Mouse (Mus musculus): ENCODE measurements at regions not wholly inside any gene's neighbourhood (a gene's known extent, or its start where the extent isn't known, plus 50 kb on each side); places are given as distances from the start of the nearest gene placed in this dataset.
"Not testable (repeated sequence)": the region's sequence is repeated elsewhere in the genome, so short reads cannot be mapped to it uniquely, and the experiment has no call there.

DNA sequence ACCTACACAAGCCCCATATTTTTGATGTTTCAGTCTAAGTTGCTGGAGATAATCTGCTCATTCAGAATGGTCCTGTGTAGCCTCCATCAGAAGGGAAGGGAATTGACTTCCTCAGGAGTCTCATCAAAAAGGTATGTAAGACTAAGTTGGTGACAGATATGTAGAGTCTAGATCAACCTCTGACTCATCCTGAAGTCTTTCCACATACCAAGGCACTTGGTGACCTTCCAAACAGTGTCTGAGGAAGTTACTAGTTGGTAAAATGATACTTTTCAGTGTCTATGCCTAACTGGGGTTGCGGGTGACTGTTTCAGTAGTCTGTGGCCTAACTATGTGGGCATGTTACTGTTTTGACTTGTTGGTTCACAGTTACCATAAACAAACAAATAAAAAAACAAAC, 133.0 kb upstream of the Plcb4 start:
- no peak for DNase-seq (ENCODE audit: extremely low spot score)

DNA sequence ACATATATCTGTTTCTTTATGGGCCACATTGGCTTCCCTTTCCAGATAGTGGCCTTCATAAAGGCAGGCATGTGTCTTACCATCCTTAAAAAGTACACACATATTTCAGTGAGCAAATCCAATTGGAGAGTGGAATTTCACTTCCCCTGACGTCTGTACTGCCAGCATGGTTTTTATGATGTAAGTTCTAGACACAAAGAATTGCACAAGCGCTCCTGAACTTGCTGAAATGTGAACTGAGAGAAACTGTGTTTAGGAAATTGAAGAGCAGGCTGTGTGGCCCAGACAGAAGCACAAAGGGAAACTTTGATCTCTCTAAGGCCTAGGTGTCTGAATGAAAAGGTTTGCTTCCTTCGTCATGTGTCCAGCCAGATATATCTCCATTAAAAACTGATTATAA, 129.2 kb upstream of the Plcb4 start:
- DNase-seq (ENCODE audit: extremely low spot score), result no peak

DNA sequence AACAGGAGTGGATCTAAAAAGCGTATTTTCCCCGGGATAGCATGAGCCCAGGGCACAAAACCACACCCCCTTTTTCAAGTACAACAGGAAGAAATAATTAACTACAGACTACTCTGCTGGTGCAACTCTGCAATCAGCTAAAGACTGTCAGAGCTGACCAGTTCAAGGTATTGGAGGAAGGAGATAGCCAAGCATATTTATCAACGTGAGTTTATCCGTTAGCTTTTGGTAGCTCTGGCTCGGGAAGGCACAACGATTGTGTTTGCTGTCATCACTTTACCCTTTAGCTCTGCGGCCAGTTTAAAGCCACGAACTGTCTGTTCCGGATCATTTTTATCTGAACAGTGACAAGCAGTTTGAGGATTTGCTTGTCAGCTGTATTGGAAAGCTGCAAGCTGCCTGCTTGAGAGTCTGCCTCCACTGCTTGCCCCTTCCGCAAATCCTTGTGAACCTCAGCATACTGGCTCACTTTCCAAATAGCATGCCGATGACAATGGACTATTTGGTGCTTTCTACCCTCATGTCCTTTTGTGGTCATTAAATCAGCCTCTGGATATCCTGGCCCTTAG, 122.4 kb upstream of the Plcb4 start:
- peak; percentile 7 for DNase-seq (ENCODE audit: extremely low spot score)

DNA sequence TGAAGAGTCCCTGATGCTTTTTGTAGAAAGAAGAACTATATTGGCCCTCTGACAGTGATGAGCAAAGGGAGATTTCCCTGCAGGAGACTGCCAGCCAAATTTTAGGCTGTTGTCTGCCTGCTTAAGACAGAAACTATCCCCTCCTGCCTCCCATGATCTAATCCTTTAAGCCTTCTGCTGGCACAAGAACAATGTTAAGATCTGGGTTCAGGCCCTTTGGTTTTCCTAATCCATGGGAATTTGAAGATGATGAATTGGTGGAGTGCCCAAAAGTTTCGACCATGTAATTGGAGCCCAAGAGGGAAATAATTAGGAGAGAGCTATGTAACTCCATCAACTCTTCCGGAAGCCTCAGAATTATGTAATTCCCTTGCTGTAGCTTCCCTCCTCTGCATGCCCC, 120.8 kb upstream of the Plcb4 start:
- no peak for DNase-seq (ENCODE audit: extremely low spot score)

DNA sequence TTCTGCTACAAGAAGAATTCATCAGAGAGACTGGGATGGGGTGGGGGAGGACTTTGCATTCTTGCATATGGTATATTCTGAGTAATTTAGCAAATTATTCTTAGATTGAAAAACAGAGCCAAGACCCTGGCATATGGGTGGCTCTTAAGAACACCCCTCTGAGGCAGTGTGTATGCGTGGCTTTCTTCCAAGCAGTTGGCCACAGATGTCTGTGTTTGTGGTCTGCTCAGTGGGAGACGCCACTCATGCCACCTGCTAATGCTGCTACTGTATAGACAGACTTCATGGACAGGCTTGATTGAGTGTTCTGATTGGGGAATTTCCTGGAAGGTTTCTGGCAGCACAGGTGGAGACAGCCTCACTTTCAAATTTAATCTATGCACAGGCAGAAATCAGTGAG, 117.8 kb upstream of the Plcb4 start:
- DNase-seq (ENCODE audit: extremely low spot score), result no peak

DNA sequence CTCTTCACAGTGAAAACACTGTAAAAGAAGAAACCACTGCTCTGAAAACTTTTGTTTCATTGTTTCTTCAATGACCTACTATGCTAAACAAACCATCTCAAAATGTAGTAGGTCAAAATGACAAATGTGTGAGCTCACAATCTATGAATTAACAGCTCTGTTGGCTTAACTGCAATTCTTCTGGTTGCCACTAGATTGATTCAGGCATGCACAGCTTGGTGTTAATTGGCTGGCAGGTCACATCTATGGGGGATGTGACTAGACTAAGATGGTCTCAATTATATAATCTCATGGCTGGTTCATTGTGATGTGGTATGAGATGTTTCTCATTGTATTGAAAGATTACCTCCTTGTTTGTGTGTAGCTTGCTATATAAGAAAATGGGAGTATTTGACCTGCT, 116.9 kb upstream of the Plcb4 start:
- DNase-seq (ENCODE audit: extremely low spot score), result no peak

DNA sequence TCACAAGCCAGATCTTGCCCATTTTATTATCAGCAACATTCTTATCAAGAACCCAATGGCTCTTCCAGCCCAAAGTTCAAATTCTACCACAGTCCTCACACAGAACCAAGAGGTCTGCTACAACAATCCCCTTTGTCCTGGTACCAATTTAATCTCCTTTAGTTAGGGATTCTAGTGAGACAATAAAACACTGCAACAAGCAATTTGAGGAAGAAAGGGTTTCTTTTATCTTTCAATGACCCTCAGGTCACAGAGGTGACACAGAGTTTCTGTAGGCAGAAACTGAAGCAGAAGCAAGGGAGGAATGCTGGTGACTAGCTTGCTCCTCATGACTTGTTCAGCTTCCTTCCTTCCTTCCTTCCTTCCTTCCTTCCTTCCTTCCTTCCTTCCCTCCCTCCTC, 113.9 kb upstream of the Plcb4 start:
- DNase-seq (ENCODE audit: extremely low spot score), result no peak

DNA sequence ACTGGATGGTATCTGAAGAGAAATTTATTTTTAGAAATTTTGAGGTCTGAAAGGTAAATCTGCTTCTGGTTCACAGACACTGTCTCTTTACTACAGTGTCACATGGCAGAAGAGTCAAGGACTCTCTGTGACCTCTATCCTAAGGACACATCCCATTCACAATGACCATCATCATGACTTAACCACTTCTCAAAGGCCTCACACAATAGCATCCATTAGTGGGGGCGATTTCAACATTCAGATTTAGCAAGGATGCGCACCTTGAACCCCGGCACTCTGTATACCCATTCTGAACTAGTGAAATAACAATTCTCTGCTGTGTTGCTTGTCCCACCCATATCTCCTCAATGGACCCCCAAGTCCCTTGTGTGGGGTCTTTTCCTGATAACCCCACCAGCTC, 110.8 kb upstream of the Plcb4 start:
- DNase-seq (ENCODE audit: extremely low spot score), result no peak

DNA sequence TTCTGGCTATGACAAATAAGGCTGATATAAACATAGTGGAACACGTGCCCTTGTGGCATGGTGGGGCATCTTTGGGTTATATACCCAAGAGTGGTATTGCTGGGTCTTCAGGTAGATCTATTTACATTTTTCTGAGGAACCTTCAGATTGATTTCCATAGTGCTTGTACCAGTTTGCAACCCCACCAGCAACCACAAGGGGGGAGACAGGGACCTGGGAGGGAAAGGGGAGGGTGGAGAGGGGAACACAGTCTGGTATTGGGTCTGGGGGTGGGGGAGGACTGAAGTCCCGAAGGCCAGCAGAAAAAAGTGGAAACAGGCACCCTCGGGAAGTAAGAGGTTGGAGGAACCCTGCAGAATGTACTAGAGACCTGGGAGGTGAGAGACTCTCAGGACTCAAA, 105.8 kb upstream of the Plcb4 start:
- no peak for DNase-seq (ENCODE audit: extremely low spot score)

DNA sequence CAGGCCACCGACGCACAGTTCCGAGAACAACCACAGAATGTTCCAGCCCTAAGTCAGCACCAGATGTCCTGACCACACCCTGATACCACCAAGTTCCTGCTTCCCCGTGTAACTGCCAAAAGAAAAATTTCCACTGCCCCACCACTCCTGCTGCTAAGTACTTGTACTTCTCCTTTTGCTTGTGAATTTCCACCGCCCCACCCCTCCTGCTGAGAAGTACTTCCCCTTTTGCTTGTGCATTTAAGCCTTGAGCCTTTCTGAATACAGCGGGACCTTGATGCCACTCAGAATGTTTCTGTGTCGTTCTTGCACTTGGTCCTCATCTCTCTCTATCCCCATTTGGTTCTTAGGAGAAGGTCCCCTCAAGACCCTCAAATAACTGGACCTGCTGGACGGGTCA, 100.8 kb upstream of the Plcb4 start:
- not testable (repeated sequence) for DNase-seq (ENCODE audit: extremely low spot score)

DNA sequence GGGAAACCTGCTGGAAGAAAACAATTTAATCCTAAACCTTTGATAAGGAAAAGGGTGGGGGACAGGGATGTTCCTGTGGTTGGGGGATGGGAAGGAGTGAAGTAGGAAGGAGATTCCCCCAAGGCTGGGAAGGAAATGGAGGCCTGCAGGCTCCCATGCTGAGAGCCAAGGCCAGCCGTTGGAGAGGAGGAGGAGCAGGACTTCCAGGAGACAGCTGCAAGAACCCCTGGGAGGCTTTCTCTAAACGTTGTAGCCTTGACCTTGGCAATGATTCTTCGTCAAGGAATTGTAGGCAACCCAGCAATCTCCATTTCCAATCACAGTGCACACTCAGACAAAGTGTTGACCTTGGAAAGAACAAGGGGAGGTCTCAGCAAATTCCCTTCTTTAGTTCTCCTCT, 99.5 kb upstream of the Plcb4 start:
- no peak for DNase-seq (ENCODE audit: extremely low spot score)

DNA sequence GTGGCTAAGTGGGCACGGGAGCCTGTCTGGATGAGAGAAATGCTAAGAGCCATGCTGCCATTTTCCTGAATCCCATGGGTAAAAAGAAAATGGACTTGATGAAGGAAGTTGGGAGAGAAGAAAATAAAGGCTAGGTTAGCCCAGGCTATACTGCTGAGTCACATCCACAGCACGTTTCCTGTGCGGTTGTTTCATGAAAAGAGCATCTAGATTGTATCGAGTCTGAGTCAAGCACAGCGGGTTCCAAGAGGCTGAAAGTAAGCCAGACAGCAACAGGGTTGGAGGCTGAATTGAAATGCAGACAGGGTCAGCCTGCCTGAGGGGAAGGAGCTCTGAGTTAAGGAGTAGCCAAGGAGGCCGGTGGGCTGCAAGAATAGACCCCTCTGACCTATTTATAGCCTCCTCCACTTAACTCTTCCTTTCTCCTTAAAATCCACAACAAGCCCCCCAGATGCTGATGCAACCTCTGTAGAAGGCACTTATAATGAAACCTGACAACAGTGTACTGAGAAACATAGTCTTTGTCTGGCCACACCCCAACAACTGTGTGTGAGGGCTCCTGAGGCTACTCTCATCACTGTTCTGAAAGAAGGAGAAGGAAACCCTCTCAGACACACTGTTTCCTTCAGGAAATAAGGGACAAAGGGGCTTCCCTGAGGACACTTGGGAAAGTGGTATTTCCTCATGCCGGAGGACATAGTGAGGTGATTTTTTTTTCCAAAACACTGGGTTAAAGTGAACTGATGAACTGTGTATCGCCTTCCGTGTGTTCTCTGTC, 98.7 kb upstream of the Plcb4 start:
- DNase-seq (ENCODE audit: extremely low spot score), result no peak

DNA sequence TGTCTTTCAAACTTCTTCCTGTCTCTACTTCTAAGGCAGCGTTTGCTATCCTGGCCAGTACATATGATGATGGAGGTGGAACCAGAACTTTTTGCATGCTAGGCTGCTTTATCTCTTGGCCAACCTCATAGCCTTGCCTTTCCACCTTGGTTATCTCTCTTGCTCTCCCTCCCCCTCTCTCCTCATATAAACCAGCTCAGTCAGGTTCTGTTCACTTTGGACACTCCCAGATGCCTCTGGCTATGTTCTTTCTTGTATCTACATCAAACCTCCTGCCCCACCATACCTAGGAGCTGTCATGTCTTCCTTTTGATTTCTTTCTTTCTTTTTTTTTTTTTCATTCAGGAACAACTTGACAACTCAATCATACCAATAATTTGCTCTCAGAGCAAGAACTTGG, 98.0 kb upstream of the Plcb4 start:
- no peak for DNase-seq (ENCODE audit: extremely low spot score)

DNA sequence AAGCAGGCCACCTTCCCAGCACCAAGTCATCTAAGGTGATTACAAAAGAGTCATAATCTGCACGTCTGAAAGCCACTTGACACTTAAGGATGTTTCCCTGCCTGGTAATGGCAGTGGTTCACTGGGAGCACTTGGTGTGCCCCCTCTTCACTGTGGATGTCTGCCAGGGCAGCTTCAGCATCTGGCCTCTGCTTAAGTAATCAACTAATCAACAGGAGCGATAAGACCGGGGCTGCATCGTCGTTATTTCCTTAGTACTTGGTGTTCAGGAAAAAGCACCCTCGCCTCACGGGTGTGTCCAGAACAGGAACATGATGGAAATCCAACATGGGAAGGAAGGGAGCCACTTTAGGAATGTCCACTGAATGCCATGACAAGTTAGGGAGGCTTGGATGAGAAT, 97.1 kb upstream of the Plcb4 start:
- no peak for DNase-seq (ENCODE audit: extremely low spot score)

DNA sequence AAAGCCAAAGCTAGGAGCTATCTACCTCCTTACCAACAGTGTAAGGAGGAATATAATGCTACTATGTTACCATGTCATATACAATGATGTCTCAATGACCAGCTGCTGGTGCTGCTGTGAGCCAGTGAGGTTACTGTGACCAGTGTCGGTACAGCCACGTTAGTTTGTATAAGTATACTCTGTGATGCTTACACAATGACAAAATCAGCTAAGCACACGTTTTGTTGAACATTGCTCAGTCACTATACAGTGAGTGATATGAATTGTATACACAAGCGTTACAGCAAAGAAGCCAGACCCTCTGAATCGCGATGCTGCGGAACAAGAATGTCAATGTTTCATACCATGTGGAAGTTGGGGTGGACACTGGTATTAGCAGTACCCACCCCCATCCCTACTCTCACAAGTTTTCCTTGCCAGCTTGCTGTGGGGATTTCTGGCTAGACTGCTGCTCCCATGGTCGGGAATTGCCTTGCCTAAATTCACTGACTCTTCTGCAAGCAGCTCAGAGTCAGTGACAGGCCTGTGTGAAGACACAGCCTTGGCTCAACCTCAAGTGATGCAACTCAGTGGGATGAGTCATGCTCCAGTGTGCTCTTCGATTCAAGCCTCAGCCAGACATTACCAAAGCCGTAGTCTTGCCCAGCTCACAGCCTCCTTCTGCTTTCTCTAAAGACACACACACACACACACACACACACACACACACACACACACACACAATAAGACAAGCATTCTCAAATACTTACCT, 96.5 kb upstream of the Plcb4 start:
- no peak for DNase-seq (ENCODE audit: extremely low spot score)

DNA sequence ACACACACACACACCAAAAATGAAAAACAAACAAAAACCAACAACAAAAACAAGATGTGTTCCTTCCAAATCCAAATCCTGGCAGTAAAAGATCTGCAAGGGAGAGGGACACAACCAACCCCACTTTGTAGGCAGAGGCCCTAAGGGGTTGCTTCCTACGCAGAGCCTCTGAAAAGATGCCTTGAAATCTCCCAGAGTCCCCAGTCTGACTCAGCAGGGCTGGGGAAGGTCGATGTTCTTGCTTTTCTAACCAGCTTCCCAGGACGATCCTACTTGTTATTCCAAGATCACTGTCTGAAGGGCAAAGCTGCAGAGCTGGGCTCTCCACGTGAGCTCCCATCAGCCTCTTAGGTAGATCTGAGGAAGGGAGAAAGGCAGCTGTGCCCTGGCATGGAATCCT, 94.6 kb upstream of the Plcb4 start:
- DNase-seq (ENCODE audit: extremely low spot score), result no peak

DNA sequence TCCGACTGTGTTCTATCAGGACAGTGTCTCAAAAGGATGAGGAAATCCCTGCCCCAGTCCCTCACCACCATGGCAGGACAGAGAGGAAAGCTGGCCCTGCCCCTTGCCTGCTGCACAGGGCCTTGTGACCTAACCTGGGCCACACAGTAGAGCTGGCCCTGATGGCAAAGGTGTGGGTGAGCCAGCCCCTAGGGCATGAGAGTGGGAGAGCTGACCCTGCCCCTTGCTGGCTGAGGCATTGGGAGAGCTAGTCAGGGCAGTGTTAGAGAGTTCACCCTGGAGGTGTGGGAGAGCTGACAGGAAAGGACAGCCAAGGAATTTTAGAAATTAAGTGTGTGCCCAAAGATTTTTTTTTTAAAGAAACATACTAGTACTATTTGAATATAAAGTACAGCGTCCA, 90.5 kb upstream of the Plcb4 start:
- no peak for DNase-seq (ENCODE audit: extremely low spot score)

DNA sequence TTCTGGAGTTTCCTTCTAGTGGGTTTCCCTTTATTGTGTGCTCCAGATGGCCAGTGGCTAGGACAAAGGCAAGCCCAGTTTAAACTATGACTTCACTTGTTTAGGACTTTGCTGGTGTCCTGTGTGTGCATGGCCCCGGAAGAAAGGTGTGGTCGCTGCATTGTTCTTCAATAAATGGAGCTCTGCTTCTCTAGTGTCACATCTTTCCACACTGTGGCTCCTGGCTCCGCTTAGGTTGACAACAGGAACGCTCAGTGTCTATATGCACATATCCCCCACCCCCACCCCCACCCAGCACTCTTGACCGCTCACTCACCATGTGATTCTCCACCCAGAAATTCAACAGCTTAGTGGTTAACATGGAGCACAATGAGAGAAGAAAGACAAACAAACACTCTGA, 87.2 kb upstream of the Plcb4 start:
- no peak for DNase-seq (ENCODE audit: extremely low spot score)

DNA sequence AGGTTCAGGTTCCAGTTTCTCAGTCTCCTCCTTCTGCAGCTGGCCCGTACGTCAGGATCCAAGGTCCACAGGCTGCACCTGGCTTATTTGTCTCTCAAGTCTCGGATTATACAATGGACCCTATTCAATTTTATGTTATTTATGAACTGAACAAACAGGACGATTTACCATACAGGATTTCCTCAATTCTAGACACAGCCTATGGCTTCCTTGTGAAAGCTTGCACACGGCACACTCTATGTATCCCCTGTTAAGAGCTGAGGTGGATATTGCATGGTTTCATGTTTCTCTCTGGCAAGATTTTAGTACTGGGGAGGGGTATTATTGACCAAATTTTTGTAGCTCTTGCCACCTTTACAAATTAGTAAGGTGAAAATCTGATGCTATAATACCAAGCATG, 81.6 kb upstream of the Plcb4 start:
- no peak for DNase-seq (ENCODE audit: extremely low spot score)

DNA sequence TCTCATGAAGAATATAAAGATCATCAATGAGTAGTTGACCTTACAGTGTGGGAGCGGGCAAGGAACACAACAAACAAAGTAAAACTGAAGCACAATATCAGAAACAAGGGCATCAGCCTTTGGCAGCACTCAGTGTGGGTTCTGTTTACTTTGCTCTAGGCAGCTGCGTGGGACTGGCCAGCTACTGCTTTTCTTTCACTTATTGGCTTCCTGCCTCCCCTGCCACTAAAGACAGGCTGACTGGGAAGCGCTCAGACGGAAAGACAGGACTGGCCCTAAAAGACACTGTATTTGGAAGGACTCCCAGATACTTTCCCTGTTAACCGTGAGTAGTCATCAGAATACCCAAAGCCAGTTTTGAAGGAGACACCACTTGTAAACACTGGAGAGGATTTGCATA, 80.7 kb upstream of the Plcb4 start:
- no peak for DNase-seq (ENCODE audit: extremely low spot score)

DNA sequence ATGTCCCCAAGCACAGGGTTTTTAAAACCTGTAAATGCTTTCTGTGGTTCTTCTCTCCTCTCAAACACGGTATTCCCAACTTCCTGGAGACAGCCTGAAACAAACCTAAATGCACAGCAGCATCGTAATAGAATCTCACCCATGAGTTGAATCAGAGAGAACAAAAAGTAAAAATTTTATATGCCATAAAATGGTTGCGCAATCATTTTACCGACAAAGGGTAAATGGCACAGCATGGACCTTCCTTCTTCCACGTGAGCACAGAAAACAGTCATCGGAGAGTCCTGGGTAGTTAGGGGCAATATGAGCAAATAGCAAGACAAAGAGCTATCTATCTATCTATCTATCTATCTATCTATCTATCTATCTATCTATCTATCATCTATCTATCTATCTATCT, 79.3 kb upstream of the Plcb4 start:
- DNase-seq (ENCODE audit: extremely low spot score), result no peak

DNA sequence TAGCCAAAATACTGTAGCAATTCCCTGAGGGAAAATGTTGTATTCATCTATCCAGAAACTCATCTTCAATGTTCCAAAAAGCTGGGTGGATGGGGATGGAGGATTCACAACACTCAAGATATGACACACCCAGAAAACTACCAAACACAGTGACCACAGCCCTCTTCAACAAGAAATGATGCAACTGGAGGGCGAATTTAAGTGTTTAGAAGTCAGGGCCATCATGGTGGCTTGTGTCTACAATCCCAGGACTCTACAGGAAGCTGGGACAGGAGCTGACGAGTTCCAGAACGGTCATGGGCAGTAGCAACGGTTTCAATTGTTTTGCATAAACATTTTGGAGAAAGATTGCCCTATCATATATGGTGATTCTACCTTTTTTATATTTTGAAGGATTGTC, 78.8 kb upstream of the Plcb4 start:
- no peak for DNase-seq (ENCODE audit: extremely low spot score)

DNA sequence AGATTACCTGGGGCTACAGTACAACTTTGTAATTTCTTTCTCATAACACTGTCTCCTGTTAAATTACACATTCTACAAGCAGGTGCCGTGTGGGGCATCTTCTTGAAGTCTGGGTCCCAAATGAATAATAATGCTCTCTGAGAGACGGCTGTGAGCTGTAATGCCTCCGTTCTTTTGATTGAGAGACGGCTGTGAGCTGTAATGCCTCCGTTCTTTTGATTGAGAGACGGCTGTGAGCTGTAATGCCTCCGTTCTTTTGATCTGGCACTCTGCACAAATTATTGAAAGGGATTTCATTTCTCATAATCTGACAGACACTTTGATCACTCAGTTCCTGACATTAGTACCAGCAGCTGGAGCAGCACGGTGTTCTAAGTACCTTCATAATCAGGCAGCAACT, 76.5 kb upstream of the Plcb4 start:
- DNase-seq (ENCODE audit: extremely low spot score), result no peak

All from embryo, embryonic 9.5 days (tissue).